Mouse (Mus musculus) frontal cortex, postnatal 14 days (tissue): ENCODE results near the gene Gm10271.

Experiments used
- DNase-seq, 2 experiments: peaks; one replicate each; pipeline ENCODE4 v3.0.0; 2022; ENCODE audit warnings: low spot score in 2 of 2

Gene Gm10271

DNA sequence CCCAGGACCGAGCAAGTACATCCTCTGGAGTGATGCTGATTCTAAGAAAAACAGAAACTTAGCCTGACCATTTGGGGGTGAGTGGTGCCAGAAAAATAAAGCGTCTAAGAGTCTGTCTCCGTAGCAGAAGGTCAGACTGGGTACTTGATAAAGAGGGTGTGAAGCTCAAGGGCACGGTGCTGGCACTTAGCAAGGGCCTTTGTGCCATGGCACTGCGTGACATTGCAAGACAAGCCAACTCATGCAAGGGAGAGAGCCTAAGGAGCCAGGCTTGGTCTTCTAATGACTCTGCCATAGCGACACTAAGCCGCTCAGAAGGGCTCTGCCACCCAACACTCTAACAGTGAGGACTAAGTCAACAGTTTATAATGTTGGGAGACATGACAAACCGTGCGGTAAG, 6.4 kb upstream of the Gm10271 start:
- no peak for DNase-seq

DNA sequence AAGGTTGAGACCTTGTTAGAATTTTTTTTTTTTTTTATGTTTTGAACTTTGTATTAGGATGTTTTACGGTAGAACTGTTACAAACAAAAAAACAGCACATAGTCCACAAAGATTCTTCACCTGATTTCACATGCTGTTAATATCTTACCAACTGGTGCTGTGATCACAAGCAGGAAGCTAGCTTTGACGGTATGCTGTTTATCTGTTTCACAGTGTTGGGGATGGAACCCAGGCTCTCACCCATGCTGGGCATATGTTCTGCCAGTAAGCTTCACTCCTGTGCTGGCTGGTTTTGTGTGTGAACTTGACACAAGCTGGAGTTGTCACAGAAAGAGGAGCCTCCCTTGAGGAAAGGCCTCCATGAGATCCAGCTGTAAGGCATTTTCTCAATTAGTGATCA, 5.4 kb upstream of the Gm10271 start:
- DNase-seq: no peak

DNA sequence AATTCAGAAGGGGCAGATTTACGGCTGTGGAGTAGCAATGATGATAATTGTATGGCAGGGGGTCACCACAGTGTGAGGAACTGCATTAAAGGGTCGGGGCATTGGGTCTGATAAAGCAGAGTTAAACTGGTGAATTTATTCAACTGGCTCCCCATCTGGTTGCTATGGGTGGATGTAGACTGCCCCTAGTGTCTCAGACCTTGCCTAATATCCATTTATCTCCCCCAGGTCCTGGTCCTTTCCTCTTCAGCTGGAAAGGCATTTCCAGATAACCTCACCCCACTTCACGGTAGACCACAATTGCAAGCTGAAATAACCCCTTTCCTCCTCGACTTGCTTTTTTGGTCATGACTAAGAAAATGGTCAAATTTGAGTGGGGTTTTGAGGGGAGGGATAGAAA, 5.0 kb upstream of the Gm10271 start:
- DNase-seq: no peak

DNA sequence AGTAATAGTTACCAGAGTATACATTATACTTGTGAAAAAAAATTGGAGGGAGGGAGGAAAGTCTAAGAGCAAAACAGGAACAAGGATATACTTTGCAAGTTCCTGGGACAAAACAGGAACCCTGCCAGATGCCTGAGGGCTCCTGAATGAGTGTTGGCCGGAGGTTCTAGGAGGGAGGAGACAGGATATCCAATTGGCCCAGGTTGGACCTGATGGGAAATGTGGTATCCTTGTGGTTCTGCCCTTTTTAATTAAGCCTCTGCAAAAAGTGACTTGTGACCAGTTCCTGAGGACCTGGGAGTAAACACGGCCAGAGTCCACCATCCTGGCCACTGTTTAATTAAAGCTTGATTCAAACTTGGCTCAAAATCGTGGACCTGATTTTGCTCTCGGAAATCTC, 3.7 kb downstream of the Gm10271 start:
- no peak for DNase-seq

DNA sequence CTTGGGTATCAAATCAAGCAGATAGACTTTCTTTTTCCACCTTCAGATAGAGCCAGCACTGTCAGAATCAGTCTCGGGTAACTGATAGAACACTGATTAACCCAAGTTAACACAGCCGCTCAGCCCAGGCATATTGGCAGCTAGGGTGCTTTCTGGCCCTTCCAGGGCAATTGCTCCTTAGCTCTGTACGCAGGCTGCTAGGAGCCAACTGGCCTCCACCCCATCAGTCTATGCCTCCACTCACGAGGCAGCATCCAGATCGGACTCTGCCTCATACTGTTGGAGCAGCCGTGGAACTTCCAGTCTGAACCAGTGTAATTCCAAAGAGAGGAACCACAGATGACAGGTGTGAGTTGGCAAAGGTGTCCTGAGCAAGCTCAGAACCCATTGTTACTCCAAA, 6.3 kb downstream of the Gm10271 start:
- no peak for DNase-seq

DNA sequence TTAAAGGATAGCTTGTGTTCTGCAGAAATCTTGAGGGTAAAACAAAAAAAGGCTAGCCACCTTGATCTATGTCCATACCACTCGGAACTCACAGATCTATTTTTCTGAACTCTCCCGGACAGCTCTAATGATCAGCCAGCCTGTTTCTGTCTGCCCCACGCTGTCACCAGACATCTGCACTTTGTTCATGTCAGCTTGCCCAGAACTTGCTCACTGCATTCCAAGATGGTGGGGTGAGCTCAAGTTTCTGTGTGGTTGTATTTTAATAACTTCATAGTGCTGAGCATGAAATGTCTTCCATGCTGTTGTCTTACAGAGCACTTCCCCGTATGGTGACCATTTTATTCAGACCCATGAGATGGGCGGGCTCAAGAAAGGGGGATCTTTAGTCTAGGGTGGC, 7.1 kb downstream of the Gm10271 start:
- no peak for DNase-seq

DNA sequence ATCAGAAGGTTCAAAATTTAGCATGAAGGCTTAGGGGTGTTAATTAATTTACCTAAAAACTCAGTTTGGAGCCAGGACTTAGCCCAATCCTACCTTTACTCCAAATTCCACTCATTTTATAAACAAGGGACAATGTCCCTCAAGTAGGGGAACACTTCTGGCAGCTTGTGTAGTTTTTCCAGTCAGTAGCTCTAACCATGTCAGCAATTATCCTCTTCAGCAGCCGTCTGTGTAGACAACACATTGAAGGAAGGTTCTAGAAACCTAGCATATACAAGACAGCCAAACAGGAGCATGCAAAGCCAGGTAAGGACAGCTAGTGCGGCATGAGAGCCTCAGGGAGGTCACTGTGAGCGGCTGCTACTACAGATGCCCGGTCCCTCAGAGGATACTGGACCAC, 7.8 kb downstream of the Gm10271 start:
- DNase-seq: no peak

DNA sequence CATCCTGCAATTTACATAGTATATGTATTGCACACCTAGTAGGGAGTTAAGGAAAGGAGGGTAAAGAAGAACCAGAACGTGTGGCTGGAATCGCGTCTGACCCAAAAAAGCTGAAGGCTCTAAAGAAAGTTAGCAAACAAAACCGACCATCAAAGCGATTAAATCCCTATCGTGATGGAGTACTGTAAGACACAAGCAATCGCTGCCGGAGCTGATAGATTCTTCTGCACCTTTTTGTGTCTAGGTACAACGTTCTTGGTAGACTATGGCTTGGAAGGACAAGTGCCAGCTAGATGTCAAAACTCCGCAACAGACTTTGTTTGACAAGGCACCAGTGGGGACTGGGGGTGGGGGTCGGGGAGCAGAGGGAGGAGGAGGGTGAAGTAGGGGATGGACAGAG, 8.3 kb downstream of the Gm10271 start:
- no peak for DNase-seq

DNA sequence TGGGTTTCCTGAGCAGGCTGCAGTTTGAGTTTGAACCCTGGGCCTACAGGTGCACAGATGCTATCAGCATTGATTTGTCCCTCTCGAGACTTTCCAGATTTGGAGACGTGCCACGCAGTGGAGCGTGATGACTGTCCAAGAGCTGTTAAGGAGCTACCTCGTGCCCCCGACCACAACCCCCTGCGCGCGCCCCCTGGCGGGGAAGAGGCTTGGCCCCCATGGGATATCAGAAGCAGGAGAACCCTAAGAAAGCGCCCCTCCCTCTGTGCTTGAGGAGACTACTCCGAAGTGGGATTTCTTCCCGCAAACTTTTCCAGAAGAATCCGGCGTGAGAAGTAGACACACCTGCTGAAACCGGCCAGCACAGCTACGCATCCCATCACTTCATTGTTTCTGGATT, 9.6 kb downstream of the Gm10271 start:
- DNase-seq: no peak

DNA sequence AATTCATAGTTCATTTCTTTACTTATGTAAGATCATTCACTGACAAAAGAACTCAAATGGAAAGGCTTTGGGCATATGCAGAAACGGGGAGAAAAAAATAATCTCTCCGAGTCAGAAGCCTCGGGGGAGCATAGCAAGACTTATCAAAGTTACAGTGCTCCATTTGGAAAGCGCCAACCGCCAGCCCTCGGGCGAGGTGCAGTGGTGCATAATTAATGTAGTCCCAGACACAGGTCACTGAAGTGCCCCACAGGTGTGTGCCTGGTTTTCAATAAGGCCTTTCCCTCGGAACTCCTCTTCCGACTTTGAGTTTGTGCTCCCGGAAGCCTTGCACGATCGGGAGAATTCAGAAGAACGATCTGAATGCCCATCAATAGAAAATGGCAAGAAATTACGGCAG, 10.3 kb downstream of the Gm10271 start:
- DNase-seq: no peak

DNA sequence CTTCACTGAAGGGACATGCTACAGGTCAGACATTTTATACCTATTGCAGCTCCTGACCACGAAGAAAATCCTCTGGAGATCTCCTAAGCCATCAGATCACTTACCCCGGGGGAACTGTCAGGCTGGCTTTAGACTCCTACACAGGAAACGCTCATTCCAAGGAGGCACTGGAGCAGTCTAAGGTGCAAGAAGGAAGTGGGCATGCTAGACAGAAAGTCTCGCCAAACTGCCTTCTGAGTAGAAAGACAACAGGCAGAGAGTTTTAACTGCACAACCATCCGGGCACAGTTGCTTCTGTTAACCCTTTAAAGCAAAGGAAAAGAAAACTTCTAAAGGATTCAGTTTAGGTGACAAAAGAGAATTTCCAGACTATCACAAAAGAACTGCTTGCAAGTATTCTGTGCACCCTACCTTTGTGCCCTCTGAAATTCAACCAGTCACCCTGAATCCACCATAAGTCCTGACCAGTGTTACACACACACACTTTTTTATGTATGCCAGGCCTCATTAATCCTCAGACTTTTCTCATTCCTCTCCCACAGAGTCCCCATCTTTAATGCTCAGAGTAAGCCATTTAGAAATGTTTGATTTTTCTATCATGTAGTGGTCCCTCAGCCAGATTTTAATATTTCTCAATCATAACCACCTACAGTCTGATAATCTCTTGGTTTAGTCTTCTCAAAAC, 14.4 kb downstream of the Gm10271 start:
- DNase-seq: no peak

DNA sequence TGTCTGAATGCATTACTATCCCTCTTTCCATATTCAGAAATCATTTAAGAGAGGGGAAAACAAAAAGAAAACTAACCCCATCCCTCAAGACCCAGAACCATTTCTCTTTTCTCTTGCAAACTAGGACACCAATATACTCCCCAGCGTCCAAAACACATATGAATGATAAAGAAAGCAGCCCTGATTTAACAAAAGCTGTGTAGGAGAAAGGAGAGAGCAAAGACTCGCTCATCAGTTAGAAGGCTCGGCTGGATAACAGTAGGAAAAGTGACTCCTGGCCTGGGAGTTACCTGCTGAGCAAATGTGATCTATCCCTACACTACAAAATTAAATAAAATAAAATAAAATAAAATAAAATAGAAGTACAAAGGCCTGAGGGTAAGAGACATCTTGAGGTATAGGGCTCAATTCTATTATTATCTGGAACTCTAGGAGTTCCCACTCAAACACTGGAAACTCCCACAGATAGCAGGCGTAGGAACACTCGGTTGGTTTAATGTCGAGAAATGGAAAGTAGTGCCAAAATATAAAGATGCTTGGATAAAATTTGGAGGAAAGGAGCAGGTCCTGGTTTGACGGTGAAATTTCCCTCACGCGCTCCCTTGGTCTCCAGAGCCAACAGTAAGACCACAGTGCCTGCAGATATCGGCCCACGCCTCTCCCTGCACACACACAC, 15.8 kb downstream of the Gm10271 start:
- no peak for DNase-seq

DNA sequence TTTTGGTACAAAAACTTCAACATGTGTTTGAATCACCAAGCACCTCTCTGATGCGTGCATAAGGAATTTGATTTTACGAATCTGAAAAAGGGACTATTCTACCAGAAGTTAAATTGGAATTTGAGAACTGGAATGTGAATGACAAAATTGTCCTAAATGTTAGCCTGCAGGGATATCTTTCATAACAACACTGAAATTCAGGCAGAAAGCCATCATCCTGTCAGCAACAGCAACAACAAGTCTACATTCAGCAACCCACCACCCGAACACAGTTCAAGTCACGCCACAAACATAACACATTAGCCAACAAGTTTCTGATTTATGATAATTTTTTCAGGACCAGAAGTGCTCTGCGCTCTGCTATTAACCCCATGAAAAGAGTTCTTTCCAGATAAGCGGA, 17.2 kb downstream of the Gm10271 start:
- no peak for DNase-seq

DNA sequence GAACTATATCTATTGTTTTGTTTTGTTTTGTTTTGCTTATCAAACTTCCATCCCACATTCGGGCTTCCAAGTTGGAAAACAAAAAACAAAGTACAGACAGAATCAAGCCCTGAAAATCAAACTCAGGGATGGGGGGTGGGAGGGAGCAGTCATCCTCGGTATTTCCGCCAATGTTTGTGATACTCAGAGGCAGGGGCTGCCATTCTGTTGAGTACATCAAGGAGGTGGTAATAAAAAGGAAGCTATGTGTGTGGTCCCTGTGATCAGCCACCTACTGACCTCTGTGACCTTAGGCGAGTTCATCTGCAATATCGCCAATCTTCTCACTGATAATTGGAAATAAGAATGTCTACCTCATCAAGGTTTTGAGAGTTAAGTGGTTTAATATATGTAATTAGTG, 21.5 kb downstream of the Gm10271 start:
- DNase-seq: no peak

DNA sequence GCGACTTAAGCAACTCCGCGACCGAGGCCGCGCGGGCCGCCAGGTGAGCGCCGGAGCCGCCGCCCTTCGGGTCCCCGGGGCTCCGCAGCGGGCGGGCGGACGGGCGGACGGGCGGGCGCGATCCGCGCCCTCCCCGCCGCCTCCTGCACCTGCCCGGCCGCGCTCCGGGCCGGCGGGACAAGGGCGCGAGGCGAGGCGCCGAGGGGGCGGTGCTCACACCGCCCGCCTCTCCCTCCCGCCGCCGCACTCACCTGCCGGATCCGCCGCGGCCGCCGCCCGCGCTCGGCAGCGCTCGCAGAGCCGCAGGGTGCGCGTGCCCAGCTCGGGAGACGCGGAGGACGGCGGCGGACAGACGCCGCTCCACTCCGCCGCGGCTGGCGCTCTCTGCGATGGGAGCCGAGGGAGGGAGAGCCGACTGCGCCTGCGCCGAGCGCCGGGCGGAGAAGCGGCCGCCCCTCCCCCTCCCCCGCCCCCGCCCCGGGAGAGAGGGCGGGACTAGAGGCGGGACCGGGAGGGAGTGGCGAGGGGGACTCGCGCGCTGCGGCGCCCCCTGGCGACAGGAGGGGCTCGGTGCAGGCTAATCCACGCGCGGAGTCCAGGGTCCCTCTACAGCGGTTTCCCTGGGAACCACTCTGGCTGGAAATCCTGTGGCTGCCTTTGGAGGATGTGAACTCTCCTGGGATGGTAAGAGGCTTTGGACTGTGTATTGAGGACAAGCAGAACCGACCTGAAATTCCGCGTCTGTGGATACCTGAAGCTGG, 22.2 kb downstream of the Gm10271 start, which contains the start of gene Rab3ip:
Gene Rab3ip, minus strand, starts transcription at position 761 of the 761 bp plus-strand sequence.
- DNase-seq: peak; percentile 80 to 87

DNA sequence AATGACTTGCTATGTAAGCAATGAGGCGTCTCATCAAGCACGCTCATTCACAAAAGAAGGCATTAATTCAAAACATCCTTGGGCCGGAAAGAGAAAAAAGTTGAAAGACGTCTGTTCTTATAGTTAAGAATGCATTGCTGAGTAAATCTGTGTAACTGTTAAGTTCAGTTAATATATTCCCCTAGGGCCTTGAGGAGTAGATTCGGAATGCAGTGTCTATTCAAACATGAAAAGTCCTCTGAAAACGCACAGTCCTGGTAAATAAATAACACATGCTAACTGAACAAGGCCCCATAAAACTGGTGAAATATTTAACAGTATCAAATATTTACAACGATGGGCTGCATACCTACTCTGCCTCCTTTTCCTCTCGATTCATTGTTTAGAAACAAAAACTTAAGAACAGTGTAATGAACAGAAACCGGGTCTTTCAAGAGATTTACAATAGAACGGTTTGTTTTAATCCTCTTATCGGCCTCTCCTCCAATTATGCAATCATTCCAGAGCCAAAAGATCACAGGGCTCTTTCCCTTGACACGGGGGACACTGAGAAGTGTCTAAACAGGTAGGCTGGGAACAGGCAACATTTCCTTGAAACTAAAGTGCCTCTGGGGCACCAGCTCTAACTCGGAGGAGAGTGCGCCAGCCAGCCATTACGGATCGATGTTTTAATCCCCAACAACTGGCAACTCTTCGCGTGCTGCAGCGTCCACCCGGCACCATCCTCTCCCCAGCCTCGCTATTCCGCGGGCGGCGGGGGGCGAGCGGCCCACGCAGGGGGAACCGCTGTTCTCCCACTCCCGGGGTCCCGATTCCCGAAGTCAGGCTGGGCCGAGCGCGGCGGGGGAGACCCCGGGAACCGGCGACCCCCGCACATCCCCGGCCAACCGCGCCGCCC, 23.0 kb downstream of the Gm10271 start:
- DNase-seq: peak in 1 of 2 experiments; percentile 17

DNA sequence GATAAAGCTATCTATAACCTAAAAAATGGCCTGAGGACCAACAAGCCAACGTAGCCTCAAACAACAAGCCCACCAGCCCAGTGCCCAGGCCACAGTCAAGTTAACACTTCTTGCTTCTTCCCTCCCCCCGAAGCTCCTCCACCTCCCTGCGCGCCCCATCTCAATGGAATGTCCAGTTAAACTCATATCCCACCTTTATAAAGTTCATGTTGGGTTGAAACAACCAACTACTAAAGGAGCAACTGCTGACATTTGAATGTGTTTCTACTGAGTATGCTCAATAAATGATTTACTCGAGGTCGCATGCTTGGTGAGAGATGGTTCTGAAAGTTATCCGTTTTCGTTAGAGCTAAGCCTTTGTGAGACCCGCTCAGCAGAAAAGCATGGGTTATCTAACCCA, 24.0 kb downstream of the Gm10271 start:
- DNase-seq: no peak

DNA sequence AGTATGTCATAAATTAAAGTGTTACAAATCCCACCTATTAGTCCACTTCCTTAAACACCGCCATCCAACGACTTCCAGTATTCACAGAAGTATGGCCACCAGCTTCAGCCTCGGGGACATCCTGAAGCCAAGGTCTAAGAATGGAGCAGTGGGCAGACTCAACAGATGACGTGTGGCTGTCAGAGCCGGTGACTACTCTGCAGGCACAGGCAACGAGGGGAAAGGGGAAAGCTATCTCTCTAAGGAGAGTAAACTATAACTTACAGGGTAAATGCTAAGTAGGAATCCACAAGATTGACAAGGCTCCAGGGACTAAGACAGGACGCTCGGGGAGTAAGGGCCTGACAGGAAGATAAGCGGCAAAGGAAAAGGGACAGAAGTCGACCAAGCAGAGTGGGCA, 27.5 kb downstream of the Gm10271 start:
- no peak for DNase-seq

DNA sequence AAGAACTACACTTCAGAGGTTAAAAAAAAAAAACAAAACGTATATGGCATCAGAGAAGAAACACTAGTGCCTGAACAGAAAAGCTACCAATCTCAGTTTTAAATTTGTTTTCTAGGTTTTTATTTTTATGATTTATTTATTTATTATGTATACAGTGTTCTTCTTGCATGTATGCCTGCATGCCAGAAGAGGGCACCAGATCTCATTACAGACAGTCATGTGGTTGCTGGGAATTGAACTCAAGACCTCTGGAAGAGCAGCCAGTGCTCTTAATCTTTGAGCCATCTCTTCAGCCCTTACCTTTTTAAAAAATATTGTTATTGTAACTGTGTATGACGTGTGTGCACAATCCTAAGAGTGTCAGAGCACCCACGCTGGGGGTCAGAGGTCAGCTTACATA, 28.3 kb downstream of the Gm10271 start:
- DNase-seq: no peak

DNA sequence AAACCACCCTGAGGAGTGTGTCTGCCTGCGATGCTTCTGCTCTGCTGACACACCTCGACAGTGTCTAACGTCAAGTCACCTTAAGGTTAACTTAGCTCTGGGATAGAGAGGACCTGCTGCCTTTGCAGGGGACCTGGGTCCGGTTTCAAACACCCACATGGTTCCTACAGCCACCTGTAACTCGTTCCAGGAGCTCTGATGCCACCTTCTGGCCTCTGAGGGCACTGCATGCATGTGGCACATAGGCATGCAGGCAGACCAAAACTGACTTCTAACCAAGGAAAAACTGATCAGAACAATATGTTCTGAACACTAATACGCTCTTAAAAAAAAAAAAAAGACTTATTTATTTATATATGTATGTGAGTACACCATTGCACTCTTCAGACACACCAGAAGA, 29.4 kb downstream of the Gm10271 start:
- no peak for DNase-seq

DNA sequence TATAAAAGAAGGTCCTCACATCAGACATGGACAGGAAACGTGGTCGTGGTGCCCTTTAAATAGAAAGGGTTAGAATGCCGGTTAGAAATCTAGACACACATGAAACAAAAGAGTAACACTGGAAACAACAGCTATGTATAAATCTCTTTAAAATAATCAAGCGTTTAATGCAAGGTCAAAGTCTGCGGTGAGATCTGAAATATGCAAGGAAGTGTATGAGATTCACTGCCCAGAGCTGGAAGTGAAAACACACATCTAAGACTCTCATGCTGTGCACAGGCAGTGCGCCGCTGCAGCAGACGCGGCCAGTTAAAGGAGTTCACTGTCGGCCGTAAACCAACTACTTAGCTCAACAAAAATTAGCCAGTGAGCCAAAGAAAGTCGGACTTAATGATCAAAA, 37.4 kb downstream of the Gm10271 start:
- DNase-seq: no peak

DNA sequence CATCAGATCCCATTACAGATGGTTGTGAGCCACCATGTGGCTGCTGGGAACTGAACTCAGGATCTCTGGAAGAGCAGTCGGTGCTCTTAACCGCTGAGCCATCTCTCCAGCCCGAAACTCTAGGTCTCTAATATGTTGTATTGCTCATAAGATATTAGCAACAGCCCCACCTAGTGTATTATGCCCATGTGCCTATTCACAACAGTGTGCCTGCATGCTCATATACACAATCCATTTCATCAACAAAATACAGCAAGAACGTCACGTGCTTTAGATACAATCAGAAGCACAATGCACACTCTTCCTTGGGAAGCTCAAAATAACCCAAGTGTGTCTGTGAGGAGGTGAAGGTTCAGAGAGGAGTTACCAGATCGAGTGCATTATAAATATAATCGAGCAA, 38.6 kb downstream of the Gm10271 start:
- DNase-seq: no peak
